8 mouse cellular contexts compared by ENCODE assay signal in the genomic region with DNA sequence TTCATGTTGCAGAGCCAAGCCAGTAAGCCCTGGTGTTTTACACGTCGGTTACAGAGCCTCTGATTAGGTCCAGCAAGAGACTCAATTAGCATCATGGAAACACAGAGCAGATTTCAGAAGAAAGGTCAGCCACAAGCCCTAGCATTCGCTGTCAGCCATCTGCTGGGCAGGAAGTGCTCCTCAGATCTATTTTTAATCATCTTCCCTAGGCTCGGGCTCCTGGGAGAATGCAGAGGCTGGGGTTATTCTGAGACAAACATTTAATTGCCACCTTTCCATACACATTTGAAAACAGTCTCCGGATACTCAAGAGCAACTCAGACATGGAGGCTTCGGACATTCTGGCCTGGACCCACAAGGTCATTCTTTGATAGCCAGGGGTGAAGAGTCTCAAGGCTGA. TPM values are rescaled to one million over a fixed set of nuclear protein-coding genes. Genes with fewer than 3 reads are reported as not detected.
DNase-seq lines count a peak whose midpoint lies in the region; ATAC-seq and TF ChIP-seq lines count a peak whose summit lies in the region.

No protein-coding gene starts in this region.

- no peak for ATAC-seq in hindbrain, embryonic 12.5 days (ENCODE audit: low FRiP score)
- ATAC-seq in hindbrain, embryonic 11.5 days (ENCODE audit: low FRiP score), result no peak
- peak; percentile 34; the same call in 1 of the 2 replicates for ATAC-seq in heart, embryonic 15.5 days (replicated peaks; ENCODE audit: insufficient number of reproducible peaks, insufficient read depth, low FRiP score, low read depth)
- ATAC-seq in liver, embryonic 13.5 days (ENCODE audit: low read depth), result no peak
- ATAC-seq in granulocyte monocyte progenitor cell, adult 5-6 weeks (replicated peaks; ENCODE audit: poor library complexity, severe bottlenecking), result no peak

- H3K4me3 ChIP-seq in hindbrain, embryonic 12.5 days, result no peak overlapping the region
- no peak overlapping the region for H3K4me3 ChIP-seq in hindbrain, embryonic 11.5 days (ENCODE audit: low read depth, low read length)
- no peak overlapping the region for H3K4me3 ChIP-seq in heart, embryonic 15.5 days
- H3K4me3 ChIP-seq in liver, embryonic 13.5 days (replicated peaks), result no peak overlapping the region
- H3K4me3 ChIP-seq in thymus, adult 2 months (ENCODE audit: control insufficient read depth, insufficient read depth, low read length), result no peak overlapping the region

- peaks cover 25% of the 10 kb centered on the region for H3K4me1 ChIP-seq in hindbrain, embryonic 12.5 days
- no peaks in the 10 kb centered on the region for H3K4me1 ChIP-seq in hindbrain, embryonic 11.5 days (replicated peaks; ENCODE audit: control insufficient read depth, insufficient read depth, low read length)
- H3K4me1 ChIP-seq in heart, embryonic 15.5 days (replicated peaks), result peaks cover 88% of the 10 kb centered on the region
- H3K4me1 ChIP-seq in liver, embryonic 13.5 days (replicated peaks), result peaks cover 78% of the 10 kb centered on the region
- H3K4me1 ChIP-seq in thymus, adult 2 months (replicated peaks; ENCODE audit: control insufficient read depth, insufficient read depth, low read length), result peaks cover 44% of the 10 kb centered on the region

- TF ChIP-seq POLR2A in thymus, adult 2 months (IDR thresholded peaks at IDR 0.05; ENCODE audit: control insufficient read depth, extremely low read depth, insufficient read depth, low read length, poor library complexity), result no peak

- H3K9ac ChIP-seq in hindbrain, embryonic 12.5 days, result no peak overlapping the region
- no peak overlapping the region for H3K9ac ChIP-seq in hindbrain, embryonic 11.5 days (ENCODE audit: low read depth, low read length)
- H3K9ac ChIP-seq in heart, embryonic 15.5 days, result no peak overlapping the region
- no peak overlapping the region for H3K9ac ChIP-seq in liver, embryonic 13.5 days

- H3K4me2 ChIP-seq in hindbrain, embryonic 12.5 days (replicated peaks), result no peak overlapping the region
- no peak overlapping the region for H3K4me2 ChIP-seq in hindbrain, embryonic 11.5 days (replicated peaks; ENCODE audit: low read depth, low read length)
- 0 out of 2 replicates have a peak overlapping the region, but pooled peaks have one; percentile 6 for H3K4me2 ChIP-seq in heart, embryonic 15.5 days
- no peak overlapping the region for H3K4me2 ChIP-seq in liver, embryonic 13.5 days

- no peaks in the 10 kb centered on the region for H3K36me3 ChIP-seq in hindbrain, embryonic 12.5 days
- H3K36me3 ChIP-seq in hindbrain, embryonic 11.5 days (ENCODE audit: control insufficient read depth, insufficient read depth, low read length), result no peaks in the 10 kb centered on the region
- H3K36me3 ChIP-seq in heart, embryonic 15.5 days, result no peaks in the 10 kb centered on the region
- H3K36me3 ChIP-seq in liver, embryonic 13.5 days, result no peaks in the 10 kb centered on the region
- H3K36me3 ChIP-seq in thymus, adult 2 months (ENCODE audit: control insufficient read depth, insufficient read depth, low read length), result no peaks in the 10 kb centered on the region

- H3K9me3 ChIP-seq in hindbrain, embryonic 12.5 days (replicated peaks), result no peaks in the 10 kb centered on the region
- H3K9me3 ChIP-seq in hindbrain, embryonic 11.5 days (ENCODE audit: control insufficient read depth, low read length), result no peaks in the 10 kb centered on the region
- no peaks in the 10 kb centered on the region for H3K9me3 ChIP-seq in heart, embryonic 15.5 days (replicated peaks)
- H3K9me3 ChIP-seq in liver, embryonic 13.5 days (replicated peaks), result no peaks in the 10 kb centered on the region

- 0 out of 2 replicates have a peak overlapping the region, but pooled peaks have one; percentile 17 for H3K27ac ChIP-seq in hindbrain, embryonic 12.5 days
- no peak overlapping the region for H3K27ac ChIP-seq in hindbrain, embryonic 11.5 days (ENCODE audit: low read depth, low read length)
- H3K27ac ChIP-seq in heart, embryonic 15.5 days, result peak overlapping the region; percentile 94
- peak overlapping the region; percentile 63; the same call in 1 of the 2 replicates for H3K27ac ChIP-seq in liver, embryonic 13.5 days
- H3K27ac ChIP-seq in thymus, adult 2 months (ENCODE audit: control insufficient read depth, insufficient read depth, low read length), result no peak overlapping the region

- intact Hi-C loops in left cerebral cortex, postnatal 14 days (cut with DNase I), result loop anchor here (5.0 kb wide), 1 partner anchor 34 kb away; a partner anchor contains a TSS

- WGBS in hindbrain, embryonic 12.5 days, result 57% methylated on average over 6 of the region's 6 CpGs
- WGBS in hindbrain, embryonic 11.5 days, result 59% methylated on average over 6 of the region's 6 CpGs
- 12% methylated on average over 6 of the region's 6 CpGs for WGBS in heart, embryonic 15.5 days
- WGBS in liver, embryonic 13.5 days (ENCODE audit: insufficient replicate concordance), result 33% methylated on average over 6 of the region's 6 CpGs
- 41% methylated on average over 6 of the region's 6 CpGs for WGBS in thymus, adult 2 months

- H3K27me3 ChIP-seq in hindbrain, embryonic 12.5 days, result no peaks in the 10 kb centered on the region
- no peaks in the 10 kb centered on the region for H3K27me3 ChIP-seq in hindbrain, embryonic 11.5 days (ENCODE audit: control insufficient read depth, insufficient read depth, low read length)
- H3K27me3 ChIP-seq in heart, embryonic 15.5 days, result no peaks in the 10 kb centered on the region
- no peaks in the 10 kb centered on the region for H3K27me3 ChIP-seq in liver, embryonic 13.5 days
- no peaks in the 10 kb centered on the region for H3K27me3 ChIP-seq in thymus, adult 2 months (ENCODE audit: control insufficient read depth, insufficient read depth, low read length)

- DNase-seq in hindbrain, embryonic 11.5 days (ENCODE audit: low spot score), result no peak
- DNase-seq in cerebellum, adult 11-12 months, result peak; percentile 66
- DNase-seq in liver, embryonic 13.5 days, result no peak
- DNase-seq in left cerebral cortex, postnatal 14 days (ENCODE audit: low spot score in 2 of 2), result no peak
- no peak for DNase-seq in thymus, adult 2 months

- TF ChIP-seq CTCF in thymus, adult 2 months (IDR thresholded peaks at IDR 0.05; ENCODE audit: borderline replicate concordance, control insufficient read depth, extremely low read depth, insufficient read depth, low read length, poor library complexity), result no peak

RNA-seq across cellular contexts. Expression of a gene that starts 35.3 kb away (rescaled TPM):
- polyA plus RNA-seq in hindbrain, embryonic 12.5 days (2016; fragmentation: Nextera tagmentation; extraction: Ambion mirVana), result 9.6 TPM in 2 replicates
- 6.8 and 7.3 TPM in 2 replicates for polyA plus RNA-seq in hindbrain, embryonic 11.5 days (2014; fragmentation: Nextera tagmentation; extraction: Ambion mirVana)
- 20.8 and 23.1 TPM in 2 replicates for polyA plus RNA-seq in heart, embryonic 15.5 days (2015; fragmentation: Nextera tagmentation; extraction: Ambion mirVana)
- polyA plus RNA-seq in liver, embryonic 13.5 days (2015; fragmentation: Nextera tagmentation; extraction: Ambion mirVana), result 1.2 and 1.5 TPM in 2 replicates
- total RNA-seq in left cerebral cortex, postnatal 14 days (2021), result 10 to 100 TPM; 37.9 to 41.1 TPM
- 16.0 and 16.2 TPM in 2 replicates for polyA plus RNA-seq in thymus, adult 2 months (2012; rRNA removed)
- total RNA-seq in granulocyte monocyte progenitor cell, adult 5-6 weeks (2014; fragmentation: Nextera tagmentation), result 11.6 and 18.4 TPM in 2 replicates
- total RNA-seq in granulocyte monocyte progenitor cell, adult 5-6 weeks (2017), result 6.7 and 6.9 TPM in 2 replicates

Comparison
In these comparisons a context has a peak if more than half of its experiments do, and no peak if none do; other contexts are left out.
1. H3K27ac ChIP-seq: peak in hindbrain, embryonic 12.5 days (single experiment), heart, embryonic 15.5 days (single experiment) and liver, embryonic 13.5 days (single experiment); none in hindbrain, embryonic 11.5 days (single experiment) and thymus, adult 2 months (single experiment).